Mouse (Mus musculus) embryonic fibroblast, embryonic 13.5 days (primary cell): ENCODE results near the gene Hemgn.

Experiments
- CTCF ChIP-seq: IDR thresholded peaks from 2 replicates; pipeline ENCODE4 v1.5.1; 2011; ENCODE audit warnings: mild to moderate bottlenecking, control low read depth, low read length, moderate library complexity, borderline replicate concordance; ENCODE audit not compliant: insufficient read depth
- POLR2A ChIP-seq: IDR thresholded peaks from 2 replicates; pipeline ENCODE4 v1.6.1; 2011; ENCODE audit warnings: low read depth, mild to moderate bottlenecking, control low read depth, low read length, moderate library complexity

DNA sequence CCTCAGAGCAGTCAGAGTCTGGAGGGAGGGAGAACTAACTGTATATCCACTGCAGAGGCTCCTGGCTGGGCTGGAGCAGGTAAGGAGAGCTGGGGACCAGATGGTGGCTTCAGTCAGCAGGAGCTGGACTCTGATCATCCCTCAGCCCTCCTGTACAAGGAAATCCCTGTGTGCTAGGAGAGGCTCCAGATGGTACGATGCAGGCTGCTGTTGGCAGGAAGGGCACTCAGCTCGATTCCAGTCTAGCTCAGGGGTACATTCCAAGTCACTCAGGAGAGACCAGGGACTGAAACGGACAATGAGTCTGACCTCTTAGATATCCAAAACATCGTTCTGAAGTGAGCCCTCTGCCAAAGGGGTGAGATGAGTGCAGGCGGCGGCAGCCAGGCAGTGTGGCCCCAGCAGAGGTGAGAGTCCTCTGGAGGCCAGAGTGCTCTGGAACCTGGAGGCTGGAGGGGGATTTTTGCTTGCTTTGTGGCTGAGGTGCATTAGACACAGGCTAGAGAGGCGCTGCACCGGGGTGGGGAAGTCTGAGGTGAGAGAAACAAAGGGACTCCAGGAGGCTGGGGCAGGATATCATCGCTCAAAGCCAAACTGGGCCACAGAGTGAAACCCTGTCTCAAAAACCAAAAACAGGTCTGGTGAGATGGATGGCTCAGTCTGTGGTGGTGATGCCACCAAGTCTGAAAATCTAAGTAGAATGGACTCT, 32.1 kb upstream of the Hemgn start:
- TF ChIP-seq POLR2A, result no peak
- no peak for TF ChIP-seq CTCF
